Mouse (Mus musculus): ENCODE results near the gene Zfp715. TPM values are rescaled to one million over a fixed set of nuclear protein-coding genes. Genes with fewer than 3 reads are reported as not detected.

The Zfp715 gene
- polyA plus RNA-seq, 1 experiment from 2014 or later, result 21.6 TPM

DNA sequence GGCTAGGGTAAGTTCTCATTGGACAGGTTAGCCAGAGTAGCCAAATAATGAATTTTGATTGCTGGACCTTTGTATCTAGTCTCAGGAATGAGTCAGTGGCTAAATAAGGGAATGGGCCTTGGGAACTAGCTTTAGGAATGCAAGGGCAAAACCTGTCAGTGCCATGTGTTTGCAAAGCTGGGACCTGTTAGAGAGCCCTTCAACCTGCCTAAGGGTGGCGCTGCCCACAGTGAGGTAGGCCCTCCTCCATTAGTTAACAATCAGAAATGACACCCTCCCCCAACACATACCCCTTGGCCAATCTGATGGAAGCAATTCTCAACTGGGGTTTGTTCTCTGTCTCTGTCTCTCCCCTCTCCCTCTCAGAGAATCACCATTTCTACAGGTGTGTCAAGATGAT lies 33.5 kb upstream of the Zfp715 start:
- no peaks in the 10 kb centered on the region for H3K36me3 ChIP-seq (replicated peaks; ENCODE audit: control insufficient read depth, insufficient read depth)
- no peaks in the 10 kb centered on the region for H3K9me3 ChIP-seq (ENCODE audit: control insufficient read depth, low read length)
- H3K27me3 ChIP-seq (ENCODE audit: control insufficient read depth, insufficient read depth, low read length), result no peaks in the 10 kb centered on the region
- ATAC-seq (ENCODE audit: low FRiP score) (no peak), DNase-seq (ENCODE audit: low spot score) (no peak)
- H3K9ac ChIP-seq, result no peak overlapping the region
- H3K27ac ChIP-seq, result no peak overlapping the region
- H3K4me3 ChIP-seq (replicated peaks; ENCODE audit: low read length), result no peak overlapping the region
- 69% methylated on average over 1 of the region's 1 CpGs for WGBS
- H3K4me1 ChIP-seq (replicated peaks; ENCODE audit: control insufficient read depth, insufficient read depth, low read length), result no peaks in the 10 kb centered on the region
- H3K4me2 ChIP-seq (replicated peaks), result no peak overlapping the region

DNA sequence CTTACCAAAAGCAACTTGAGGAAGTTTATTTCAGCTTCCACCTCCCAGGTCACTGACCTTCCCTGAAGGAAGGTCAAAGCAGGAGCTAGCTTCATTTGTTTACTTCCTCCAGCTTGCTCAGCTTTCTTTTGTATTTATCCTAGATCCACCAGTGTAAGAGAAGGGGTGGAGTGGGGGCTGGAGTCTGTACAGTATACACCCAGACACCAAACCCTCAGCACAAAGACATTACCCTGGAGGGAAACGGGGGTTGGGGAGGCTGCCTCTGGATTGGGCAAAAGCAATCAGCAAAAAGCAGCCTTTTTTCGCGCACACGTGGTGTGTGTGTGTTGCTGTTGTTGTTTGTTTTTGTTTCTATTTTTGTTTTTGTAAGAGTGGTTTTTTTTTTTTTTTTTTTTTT lies 33.1 kb upstream of the Zfp715 start:
- Histone ChIP-seq H3K9ac (no peak overlapping the region), H3K4me1 (replicated peaks; ENCODE audit: control insufficient read depth, insufficient read depth, low read length) (no peaks in the 10 kb centered on the region), H3K4me2 (replicated peaks) (no peak overlapping the region), H3K27ac (no peak overlapping the region), H3K36me3 (replicated peaks; ENCODE audit: control insufficient read depth, insufficient read depth) (no peaks in the 10 kb centered on the region), H3K4me3 (replicated peaks; ENCODE audit: low read length) (no peak overlapping the region), H3K9me3 (ENCODE audit: control insufficient read depth, low read length) (no peaks in the 10 kb centered on the region), H3K27me3 (ENCODE audit: control insufficient read depth, insufficient read depth, low read length) (no peaks in the 10 kb centered on the region)
- DNase-seq (ENCODE audit: low spot score) (no peak), ATAC-seq (ENCODE audit: low FRiP score) (no peak)
- WGBS, result 74% methylated on average over 4 of the region's 4 CpGs

GRCm38 (mm10) chr7:43344491-43344890 lies 31.4 kb upstream of the Zfp715 start:
- Histone ChIP-seq H3K36me3 (replicated peaks; ENCODE audit: control insufficient read depth, insufficient read depth) (no peaks in the 10 kb centered on the region), H3K9ac (no peak overlapping the region), H3K27ac (no peak overlapping the region), H3K9me3 (ENCODE audit: control insufficient read depth, low read length) (no peaks in the 10 kb centered on the region), H3K27me3 (ENCODE audit: control insufficient read depth, insufficient read depth, low read length) (no peaks in the 10 kb centered on the region), H3K4me1 (replicated peaks; ENCODE audit: control insufficient read depth, insufficient read depth, low read length) (no peaks in the 10 kb centered on the region), H3K4me3 (replicated peaks; ENCODE audit: low read length) (no peak overlapping the region), H3K4me2 (replicated peaks) (no peak overlapping the region)
- 78% methylated on average over 4 of the region's 4 CpGs for WGBS
- DNase-seq (ENCODE audit: low spot score), result no peak
- ATAC-seq (ENCODE audit: low FRiP score), result no peak

DNA sequence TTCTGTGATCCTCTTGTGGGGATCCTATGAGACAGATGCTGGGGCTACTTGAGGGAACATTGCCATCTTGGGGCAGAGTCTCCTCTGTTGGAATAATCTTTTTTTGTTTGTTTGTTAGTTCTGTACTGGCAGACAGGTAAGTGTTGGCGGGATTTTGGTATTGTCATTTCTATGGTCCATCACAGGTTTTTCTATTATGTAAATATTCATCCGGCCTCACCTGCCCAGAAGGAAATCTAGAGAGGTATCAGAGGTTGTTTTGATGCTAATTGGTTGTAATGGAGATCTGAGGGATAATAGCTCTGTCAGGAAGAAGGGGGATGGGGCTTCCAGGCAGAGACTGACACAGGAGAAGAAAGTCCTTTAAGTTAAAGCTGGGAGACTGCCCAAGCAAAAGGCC lies 30.9 kb upstream of the Zfp715 start:
- no peaks in the 10 kb centered on the region for H3K9me3 ChIP-seq (ENCODE audit: control insufficient read depth, low read length)
- H3K4me3 ChIP-seq (replicated peaks; ENCODE audit: low read length), result no peak overlapping the region
- H3K4me1 ChIP-seq (replicated peaks; ENCODE audit: control insufficient read depth, insufficient read depth, low read length), result no peaks in the 10 kb centered on the region
- WGBS, result 80% methylated on average over 2 of the region's 2 CpGs
- H3K27ac ChIP-seq, result no peak overlapping the region
- no peak overlapping the region for H3K4me2 ChIP-seq (replicated peaks)
- ATAC-seq (ENCODE audit: low FRiP score) (no peak), DNase-seq (ENCODE audit: low spot score) (no peak)
- H3K36me3 ChIP-seq (replicated peaks; ENCODE audit: control insufficient read depth, insufficient read depth), result no peaks in the 10 kb centered on the region
- H3K9ac ChIP-seq, result no peak overlapping the region
- H3K27me3 ChIP-seq (ENCODE audit: control insufficient read depth, insufficient read depth, low read length), result no peaks in the 10 kb centered on the region

DNA sequence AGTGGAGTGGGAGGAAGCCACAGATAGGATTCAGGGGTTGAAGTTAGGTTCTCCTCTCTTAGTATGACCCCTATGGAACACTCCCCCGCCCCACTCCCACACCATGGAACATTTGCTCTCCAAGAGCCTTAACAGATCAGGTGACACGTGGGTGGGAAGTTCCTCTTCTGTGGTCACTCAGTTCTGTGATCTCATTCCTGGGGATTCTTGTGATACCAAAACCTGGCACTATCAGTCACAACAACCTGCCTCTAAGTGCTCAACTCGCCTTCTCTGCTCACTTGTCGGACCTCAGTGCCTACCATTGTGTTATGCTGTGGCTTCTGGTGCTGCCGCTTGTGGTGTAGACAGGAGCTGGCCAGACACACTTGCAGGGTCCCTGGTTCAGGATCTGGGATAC lies 30.1 kb upstream of the Zfp715 start:
- H3K27me3 ChIP-seq (ENCODE audit: control insufficient read depth, insufficient read depth, low read length), result no peaks in the 10 kb centered on the region
- no peak overlapping the region for H3K27ac ChIP-seq
- 91% methylated on average over 5 of the region's 5 CpGs for WGBS
- no peak overlapping the region for H3K9ac ChIP-seq
- ATAC-seq (ENCODE audit: low FRiP score) (no peak), DNase-seq (ENCODE audit: low spot score) (no peak)
- H3K4me2 ChIP-seq (replicated peaks), result no peak overlapping the region
- no peak overlapping the region for H3K4me3 ChIP-seq (replicated peaks; ENCODE audit: low read length)
- H3K9me3 ChIP-seq (ENCODE audit: control insufficient read depth, low read length), result no peaks in the 10 kb centered on the region
- no peaks in the 10 kb centered on the region for H3K4me1 ChIP-seq (replicated peaks; ENCODE audit: control insufficient read depth, insufficient read depth, low read length)
- no peaks in the 10 kb centered on the region for H3K36me3 ChIP-seq (replicated peaks; ENCODE audit: control insufficient read depth, insufficient read depth)

DNA sequence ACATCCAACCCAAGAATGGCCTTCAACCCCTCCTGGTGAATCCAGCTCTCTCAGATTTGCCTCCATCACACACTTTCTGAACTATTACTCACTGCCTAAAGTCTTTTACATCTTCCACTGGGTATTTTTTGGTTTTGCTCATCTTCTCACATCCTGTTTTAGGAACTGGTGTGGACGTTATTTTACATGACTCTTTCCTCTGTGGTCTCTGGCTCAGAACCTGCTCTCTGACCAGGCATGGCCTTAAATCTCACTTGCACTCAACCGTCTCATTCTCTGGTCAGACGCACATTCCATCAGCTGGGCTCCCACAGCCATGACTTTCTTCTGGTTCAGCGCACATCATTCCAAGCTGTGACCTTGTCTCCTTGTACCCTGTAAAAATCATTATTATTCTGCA lies 27.7 kb upstream of the Zfp715 start:
- Histone ChIP-seq H3K9me3 (ENCODE audit: control insufficient read depth, low read length) (no peaks in the 10 kb centered on the region), H3K4me2 (replicated peaks) (no peak overlapping the region), H3K4me1 (replicated peaks; ENCODE audit: control insufficient read depth, insufficient read depth, low read length) (no peaks in the 10 kb centered on the region), H3K4me3 (replicated peaks; ENCODE audit: low read length) (no peak overlapping the region), H3K9ac (no peak overlapping the region), H3K27ac (no peak overlapping the region), H3K36me3 (replicated peaks; ENCODE audit: control insufficient read depth, insufficient read depth) (no peaks in the 10 kb centered on the region), H3K27me3 (ENCODE audit: control insufficient read depth, insufficient read depth, low read length) (no peaks in the 10 kb centered on the region)
- ATAC-seq (ENCODE audit: low FRiP score), result no peak
- WGBS, result 84% methylated on average over 4 of the region's 4 CpGs
- DNase-seq (ENCODE audit: low spot score), result no peak

GRCm38 (mm10) chr7:43333899-43334298 lies 20.8 kb upstream of the Zfp715 start:
- no peak overlapping the region for H3K4me2 ChIP-seq (replicated peaks)
- no peak overlapping the region for H3K9ac ChIP-seq
- ATAC-seq (ENCODE audit: low FRiP score) (no peak), DNase-seq (ENCODE audit: low spot score) (no peak)
- H3K4me1 ChIP-seq (replicated peaks; ENCODE audit: control insufficient read depth, insufficient read depth, low read length), result no peaks in the 10 kb centered on the region
- WGBS, result 68% methylated on average over 2 of the region's 2 CpGs
- no peak overlapping the region for H3K27ac ChIP-seq
- no peak overlapping the region for H3K4me3 ChIP-seq (replicated peaks; ENCODE audit: low read length)
- H3K36me3 ChIP-seq (replicated peaks; ENCODE audit: control insufficient read depth, insufficient read depth), result no peaks in the 10 kb centered on the region
- H3K9me3 ChIP-seq (ENCODE audit: control insufficient read depth, low read length), result no peaks in the 10 kb centered on the region
- no peaks in the 10 kb centered on the region for H3K27me3 ChIP-seq (ENCODE audit: control insufficient read depth, insufficient read depth, low read length)

- H3K4me2 ChIP-seq (replicated peaks), result no peak overlapping the region
- no peak overlapping the region for H3K4me3 ChIP-seq (replicated peaks; ENCODE audit: low read length)
- ATAC-seq (ENCODE audit: low FRiP score) (no peak), DNase-seq (ENCODE audit: low spot score) (no peak)
- no peak overlapping the region for H3K27ac ChIP-seq
- H3K9me3 ChIP-seq (ENCODE audit: control insufficient read depth, low read length), result no peaks in the 10 kb centered on the region
- no peaks in the 10 kb centered on the region for H3K27me3 ChIP-seq (ENCODE audit: control insufficient read depth, insufficient read depth, low read length)
- H3K4me1 ChIP-seq (replicated peaks; ENCODE audit: control insufficient read depth, insufficient read depth, low read length), result no peaks in the 10 kb centered on the region
- 44% methylated on average over 5 of the region's 7 CpGs for WGBS
- no peaks in the 10 kb centered on the region for H3K36me3 ChIP-seq (replicated peaks; ENCODE audit: control insufficient read depth, insufficient read depth)
- no peak overlapping the region for H3K9ac ChIP-seq
These were observed 20.1 kb upstream of the Zfp715 start for GRCm38 (mm10) chr7:43333203-43333602.

DNA sequence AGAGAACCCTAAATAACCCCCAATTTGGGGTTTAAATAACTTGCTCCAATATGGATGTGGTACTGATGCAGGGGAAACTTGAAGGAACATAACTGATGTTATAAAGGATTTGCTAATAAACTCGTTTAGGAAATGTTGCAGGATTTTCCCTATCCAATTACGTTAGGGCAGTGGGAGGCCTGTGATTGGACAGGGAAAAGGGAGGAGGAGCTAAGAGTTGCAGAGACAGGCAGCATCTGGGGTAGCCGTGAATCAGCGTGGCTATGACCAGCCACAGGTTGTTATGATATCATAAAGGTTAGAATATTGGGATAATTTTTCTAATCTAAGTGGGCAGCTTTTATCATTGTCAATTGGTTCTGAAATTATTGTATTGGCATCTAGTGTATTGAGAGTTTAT lies 15.0 kb upstream of the Zfp715 start:
- Histone ChIP-seq H3K36me3 (replicated peaks; ENCODE audit: control insufficient read depth, insufficient read depth) (no peaks in the 10 kb centered on the region), H3K4me1 (replicated peaks; ENCODE audit: control insufficient read depth, insufficient read depth, low read length) (no peaks in the 10 kb centered on the region), H3K4me3 (replicated peaks; ENCODE audit: low read length) (no peak overlapping the region), H3K27me3 (ENCODE audit: control insufficient read depth, insufficient read depth, low read length) (no peaks in the 10 kb centered on the region), H3K9me3 (ENCODE audit: control insufficient read depth, low read length) (no peaks in the 10 kb centered on the region), H3K9ac (no peak overlapping the region), H3K4me2 (replicated peaks) (no peak overlapping the region), H3K27ac (no peak overlapping the region)
- WGBS, result 79% methylated on average over 4 of the region's 4 CpGs
- no peak for DNase-seq (ENCODE audit: low spot score)
- no peak for ATAC-seq (ENCODE audit: low FRiP score)

DNA sequence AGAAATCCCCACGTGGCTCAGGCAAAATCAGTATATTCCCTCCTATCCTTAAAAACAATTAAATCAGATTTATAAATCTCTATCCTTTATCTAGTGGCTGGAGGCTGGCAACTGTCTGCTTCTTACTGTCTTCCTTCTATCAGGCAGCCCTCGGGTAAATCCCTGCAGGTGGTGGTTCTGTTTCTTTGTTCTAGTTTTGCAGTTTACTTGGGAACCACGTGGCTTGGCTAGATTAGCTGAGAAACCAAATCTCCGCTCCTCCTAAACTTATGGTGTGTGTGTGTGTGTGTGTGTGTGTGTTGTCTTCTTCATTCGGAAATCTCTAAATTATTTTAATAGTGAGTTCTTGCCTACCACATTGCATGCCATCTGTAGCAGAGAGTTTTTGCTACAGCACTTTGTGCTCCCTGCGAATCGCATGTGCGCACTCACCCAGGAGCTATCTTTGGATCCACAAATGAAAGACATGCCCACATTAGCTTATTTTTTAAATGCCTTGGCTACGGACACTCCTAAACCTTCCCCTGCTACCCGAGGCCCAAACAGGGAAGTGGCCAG lies 13.2 kb upstream of the Zfp715 start:
- ATAC-seq (ENCODE audit: low FRiP score) (no peak), DNase-seq (ENCODE audit: low spot score) (no peak)
- H3K9ac ChIP-seq, result no peak overlapping the region
- WGBS, result 59% methylated on average over 10 of the region's 10 CpGs
- no peaks in the 10 kb centered on the region for H3K9me3 ChIP-seq (ENCODE audit: control insufficient read depth, low read length)
- H3K27me3 ChIP-seq (ENCODE audit: control insufficient read depth, insufficient read depth, low read length), result no peaks in the 10 kb centered on the region
- no peak overlapping the region for H3K4me2 ChIP-seq (replicated peaks)
- no peak overlapping the region for H3K4me3 ChIP-seq (replicated peaks; ENCODE audit: low read length)
- H3K27ac ChIP-seq, result no peak overlapping the region
- H3K36me3 ChIP-seq (replicated peaks; ENCODE audit: control insufficient read depth, insufficient read depth), result no peaks in the 10 kb centered on the region
- no peaks in the 10 kb centered on the region for H3K4me1 ChIP-seq (replicated peaks; ENCODE audit: control insufficient read depth, insufficient read depth, low read length)

Measured in hindbrain, embryonic 14.5 days (tissue).